Mouse (Mus musculus) stomach, embryonic 14.5 days (tissue): ENCODE results near the gene Phc1. TPM values are rescaled to one million over a fixed set of nuclear protein-coding genes. Genes with fewer than 3 reads are reported as not detected.

Source experiments
- ATAC-seq: fragments of 200-750 bp; cut with Nextera tagmentation; 2 replicates; pipeline ENCODE4 v1.8.0; 2017; ENCODE audit warnings: low read depth, moderate TSS enrichment; ENCODE audit not compliant: insufficient number of reproducible peaks, insufficient read depth, low FRiP score
- H3K27ac ChIP-seq: fragments of 300-500 bp; sonication (generic); 2 replicates; pipeline ENCODE4 v1.5.1; 2014; ENCODE audit warnings: mild to moderate bottlenecking, low read length, moderate library complexity, mixed read lengths
- H3K27me3 ChIP-seq: fragments of 300-500 bp; sonication (generic); 2 replicates; pipeline ENCODE4 v1.6.1; 2014; ENCODE audit warnings: low read length, control low read depth, mixed read lengths; ENCODE audit not compliant: control insufficient read depth, insufficient read depth
- H3K36me3 ChIP-seq: fragments of 300-500 bp; sonication (generic); 2 replicates; pipeline ENCODE4 v1.6.1; 2014; ENCODE audit warnings: mild to moderate bottlenecking, control low read depth, low read length, moderate library complexity, mixed read lengths; ENCODE audit not compliant: control insufficient read depth, insufficient read depth
- H3K4me1 ChIP-seq: fragments of 300-500 bp; sonication (generic); 2 replicates; pipeline ENCODE4 v1.6.1; 2014; ENCODE audit warnings: low read length, control low read depth, mixed read lengths; ENCODE audit not compliant: control insufficient read depth, insufficient read depth
- H3K4me2 ChIP-seq: fragments of 300-500 bp; sonication (generic); replicated peaks from 2 replicates; pipeline ENCODE4 v1.6.1; 2014; ENCODE audit warnings: low read depth, low read length, control low read depth
- H3K4me3 ChIP-seq: fragments of 300-500 bp; sonication (generic); 2 replicates; pipeline ENCODE4 v1.5.1; 2014; ENCODE audit warnings: low read depth, low read length, control low read depth
- H3K9ac ChIP-seq: fragments of 300-500 bp; sonication (generic); replicated peaks from 2 replicates; pipeline ENCODE4 v1.6.1; 2014; ENCODE audit warnings: low read depth, mild to moderate bottlenecking, control low read depth, low read length, moderate library complexity, mixed read lengths
- H3K9me3 ChIP-seq: fragments of 300-500 bp; sonication (generic); 2 replicates; pipeline ENCODE4 v1.6.1; 2016; ENCODE audit warnings: low read depth, low read length, control low read depth; ENCODE audit not compliant: control insufficient read depth
- WGBS: fragments of 180-500 bp; shearing (Covaris S2); extraction: QIAGEN DNeasy Blood & Tissue Kit; methylation state at CpG from one replicate; pipeline ENCODE4 v1.1.7; 2014; 5-methylcytosine and 5-hydroxymethylcytosine counted together
- polyA plus RNA-seq: library from polyadenylated mRNA; unstranded; fragments of >200 nt; fragmentation: Nextera tagmentation; extraction: Ambion mirVana; gene quantifications from 2 replicates; pipeline ENCODE4 v1.2.1, GENCODE M21; 2014

The Phc1 gene
- polyA plus RNA-seq, 1 experiment from 2014 or later, result 23.4 TPM

- Histone ChIP-seq H3K27ac (no peak overlapping the region), H3K4me3 (no peak overlapping the region), H3K36me3 (no peaks in the 10 kb centered on the region), H3K4me1 (peaks cover 11% of the 10 kb centered on the region; the same call in 1 of the 2 replicates), H3K9ac (no peak overlapping the region), H3K4me2 (no peak overlapping the region), H3K27me3 (no peaks in the 10 kb centered on the region), H3K9me3 (no peaks in the 10 kb centered on the region)
- WGBS, result 17% methylated on average over 10 of the region's 10 CpGs
- no peak for ATAC-seq
Measured at GRCm38 (mm10) chr6:122343719-122344118, 3.4 kb upstream of the Phc1 start.

GRCm38 (mm10) chr6:122342125-122342524, 1.8 kb upstream of the Phc1 start:
- Histone ChIP-seq H3K36me3 (no peaks in the 10 kb centered on the region), H3K4me1 (peaks cover 20% of the 10 kb centered on the region; the same call in 1 of the 2 replicates), H3K27ac (no peak overlapping the region), H3K4me2 (no peak overlapping the region), H3K4me3 (no peak overlapping the region), H3K9me3 (no peaks in the 10 kb centered on the region), H3K27me3 (no peaks in the 10 kb centered on the region), H3K9ac (no peak overlapping the region)
- no peak for ATAC-seq
- 16% methylated on average over 5 of the region's 5 CpGs for WGBS

GRCm38 (mm10) chr6:122341038-122341810, 863 bp upstream of the Phc1 start:
- Histone ChIP-seq H3K4me2 (peak overlapping the region; percentile 58), H3K27me3 (no peaks in the 10 kb centered on the region), H3K4me1 (peaks cover 20% of the 10 kb centered on the region; the same call in 1 of the 2 replicates), H3K9ac (no peak overlapping the region), H3K9me3 (no peaks in the 10 kb centered on the region), H3K27ac (peak overlapping the region; percentile 96), H3K4me3 (0 out of 2 replicates have a peak overlapping the region, but pooled peaks have one; percentile 71), H3K36me3 (no peaks in the 10 kb centered on the region; the same call in 1 of the 2 replicates)
- 48% methylated on average over 7 of the region's 7 CpGs for WGBS
- ATAC-seq, result no peak

- Histone ChIP-seq H3K9ac (peak overlapping the region; percentile 61), H3K9me3 (no peaks in the 10 kb centered on the region), H3K36me3 (peaks cover 3% of the 10 kb centered on the region; the same call in 1 of the 2 replicates), H3K4me2 (peak overlapping the region; percentile 58), H3K4me1 (peaks cover 16% of the 10 kb centered on the region; the same call in 1 of the 2 replicates), H3K27ac (peak overlapping the region; percentile 96), H3K4me3 (peak overlapping the region; percentile 71), H3K27me3 (no peaks in the 10 kb centered on the region)
- peak; percentile 84 for ATAC-seq
- 3% methylated on average over 19 of the region's 71 CpGs for WGBS
Measured at GRCm38 (mm10) chr6:122339648-122340341, 566 bp downstream of the Phc1 start.

- WGBS, result under 1% methylated on average over 30 of the region's 51 CpGs
- Histone ChIP-seq H3K4me3 (peak overlapping the region; percentile 71), H3K27me3 (no peaks in the 10 kb centered on the region), H3K9me3 (no peaks in the 10 kb centered on the region), H3K4me2 (peak overlapping the region; percentile 58), H3K4me1 (peaks cover 14% of the 10 kb centered on the region; the same call in 1 of the 2 replicates), H3K36me3 (peaks cover 7% of the 10 kb centered on the region; the same call in 1 of the 2 replicates), H3K9ac (peak overlapping the region; percentile 61), H3K27ac (peak overlapping the region; percentile 96)
- peak; percentile 74 for ATAC-seq
Measured at GRCm38 (mm10) chr6:122339047-122339647, 1.2 kb downstream of the Phc1 start.

- Histone ChIP-seq H3K9ac (no peak overlapping the region), H3K9me3 (no peaks in the 10 kb centered on the region), H3K4me1 (peaks cover 11% of the 10 kb centered on the region; the same call in 1 of the 2 replicates), H3K27me3 (no peaks in the 10 kb centered on the region), H3K4me2 (no peak overlapping the region), H3K27ac (no peak overlapping the region), H3K4me3 (no peak overlapping the region), H3K36me3 (peaks cover 20% of the 10 kb centered on the region)
- no peak for ATAC-seq
- 58% methylated on average over 6 of the region's 6 CpGs for WGBS
Measured at GRCm38 (mm10) chr6:122337546-122337945, 2.8 kb downstream of the Phc1 start.

GRCm38 (mm10) chr6:122334786-122335340, 5.5 kb downstream of the Phc1 start:
- Histone ChIP-seq H3K9ac (no peak overlapping the region), H3K36me3 (peaks cover 38% of the 10 kb centered on the region)

GRCm38 (mm10) chr6:122333081-122333612, 7.2 kb downstream of the Phc1 start:
- ATAC-seq, result no peak
- H3K4me2 ChIP-seq, result no peak overlapping the region
- 90% methylated on average over 13 of the region's 13 CpGs for WGBS
- H3K36me3 ChIP-seq, result peaks cover 44% of the 10 kb centered on the region
- H3K9me3 ChIP-seq, result no peaks in the 10 kb centered on the region
- peaks cover 3% of the 10 kb centered on the region; the same call in 1 of the 2 replicates for H3K4me1 ChIP-seq
- no peak overlapping the region for H3K27ac ChIP-seq
- no peaks in the 10 kb centered on the region for H3K27me3 ChIP-seq
- no peak overlapping the region for H3K4me3 ChIP-seq
- no peak overlapping the region for H3K9ac ChIP-seq

More at GRCm38 (mm10) chr6:122334786-122335340, 5.5 kb downstream of the Phc1 start:
- 91% methylated on average over 7 of the region's 7 CpGs for WGBS
- Histone ChIP-seq H3K4me1 (peaks cover 11% of the 10 kb centered on the region; the same call in 1 of the 2 replicates), H3K4me2 (no peak overlapping the region), H3K27me3 (no peaks in the 10 kb centered on the region), H3K4me3 (no peak overlapping the region), H3K9me3 (no peaks in the 10 kb centered on the region), H3K27ac (no peak overlapping the region)
- no peak for ATAC-seq
